Mouse (Mus musculus) stomach, embryonic 15.5 days (tissue): ENCODE results near the gene Ssxb3. TPM values are rescaled to one million over a fixed set of nuclear protein-coding genes. Genes with fewer than 3 reads are reported as not detected.
"Not testable (repeated sequence)": the region's sequence is repeated elsewhere in the genome, so short reads cannot be mapped to it uniquely, and the experiment has no call there.

ENCODE experiments used
- ATAC-seq: fragments of 200-750 bp; cut with Nextera tagmentation; 2 replicates; pipeline ENCODE4 v1.8.0; 2017; ENCODE audit warnings: low read depth, moderate number of reproducible peaks, moderate TSS enrichment; ENCODE audit not compliant: insufficient read depth, low FRiP score
- H3K27ac ChIP-seq: fragments of 300-500 bp; sonication (generic); 2 replicates; pipeline ENCODE4 v1.5.1; 2015; ENCODE audit warnings: mild to moderate bottlenecking, inconsistent platforms
- H3K27me3 ChIP-seq: fragments of 300-500 bp; sonication (generic); replicated peaks from 2 replicates; pipeline ENCODE4 v1.6.1; 2015; ENCODE audit warnings: inconsistent platforms
- H3K36me3 ChIP-seq: fragments of 300-500 bp; sonication (generic); 2 replicates; pipeline ENCODE4 v1.6.1; 2015; ENCODE audit warnings: inconsistent platforms
- H3K4me1 ChIP-seq: fragments of 300-500 bp; sonication (generic); 2 replicates; pipeline ENCODE4 v1.6.1; 2015; ENCODE audit warnings: inconsistent platforms
- H3K4me2 ChIP-seq: fragments of 300-500 bp; sonication (generic); 2 replicates; pipeline ENCODE4 v1.6.1; 2015; ENCODE audit warnings: mild to moderate bottlenecking, inconsistent platforms
- H3K4me3 ChIP-seq: fragments of 300-500 bp; sonication (generic); replicated peaks from 2 replicates; pipeline ENCODE4 v1.5.1; 2015; ENCODE audit warnings: inconsistent platforms
- H3K9ac ChIP-seq: fragments of 300-500 bp; sonication (generic); 2 replicates; pipeline ENCODE4 v1.6.1; 2015; ENCODE audit warnings: inconsistent platforms
- H3K9me3 ChIP-seq: fragments of 300-500 bp; sonication (generic); 2 replicates; pipeline ENCODE4 v1.6.1; 2016; ENCODE audit warnings: inconsistent platforms
- WGBS: fragments of 180-500 bp; shearing (Covaris S2); methylation state at CpG from one replicate; pipeline ENCODE4 v1.1.7; 2015; 5-methylcytosine and 5-hydroxymethylcytosine counted together
- polyA plus RNA-seq: library from polyadenylated mRNA; unstranded; fragments of >200 nt; fragmentation: Nextera tagmentation; extraction: Ambion mirVana; gene quantifications from 2 replicates; pipeline ENCODE4 v1.2.1, GENCODE M21; 2015

The Ssxb3 gene
- not detected in 2 replicates for polyA plus RNA-seq

DNA sequence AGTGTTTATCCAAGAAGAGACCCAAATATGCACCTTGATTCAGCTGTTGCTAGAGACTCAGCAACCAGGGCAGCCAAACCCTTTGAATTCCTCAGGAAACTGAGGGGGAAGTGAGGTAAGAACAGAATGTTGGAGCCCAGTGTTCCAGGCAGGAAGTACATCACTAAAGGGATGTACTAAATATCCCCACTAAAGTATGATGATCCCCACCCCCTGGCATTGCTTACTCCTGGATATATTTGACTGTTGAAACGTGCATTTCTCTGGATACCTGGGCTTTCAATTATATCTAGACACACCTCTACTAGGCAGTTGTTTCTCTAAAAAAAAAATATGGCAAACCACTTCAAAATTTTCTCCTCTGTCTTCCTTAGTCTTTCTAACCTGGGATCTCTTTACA lies at the start of gene Ssxb3:
Ssxb3 (minus strand) TSS at position 101 of the 400 bp plus-strand sequence.
- H3K4me2 ChIP-seq, ATAC-seq, H3K4me3 ChIP-seq, H3K9me3 ChIP-seq, H3K4me1 ChIP-seq, H3K9ac ChIP-seq, H3K27me3 ChIP-seq, H3K36me3 ChIP-seq, H3K27ac ChIP-seq: not testable (repeated sequence)
- 21% methylated on average over 1 of the region's 1 CpGs for WGBS

DNA sequence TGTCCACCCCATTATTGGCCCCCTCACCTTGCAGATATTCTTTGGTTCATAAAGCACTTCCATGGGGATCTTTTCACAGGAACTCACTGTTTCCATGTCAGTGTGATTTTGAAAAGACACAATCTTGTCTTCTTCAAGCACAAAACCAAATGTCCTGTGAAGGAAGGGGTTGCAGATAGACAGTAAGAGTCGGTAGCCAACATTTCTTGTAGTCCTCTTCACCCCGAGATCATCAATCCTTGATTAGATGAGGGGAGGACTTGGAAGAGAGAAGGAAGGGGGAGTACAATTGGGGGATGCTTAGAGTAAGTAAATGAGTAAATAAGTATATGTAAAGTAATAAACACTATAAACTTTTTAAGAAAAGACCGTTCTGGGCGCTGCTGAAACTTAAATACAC lies 43.5 kb downstream of the Ssxb3 start, which contains the start of gene Ssxb6:
Ssxb6 (minus strand) TSS at position 101 of the 400 bp plus-strand sequence.
- not testable (repeated sequence) for H3K4me1 ChIP-seq, H3K27me3 ChIP-seq, H3K9ac ChIP-seq, H3K4me3 ChIP-seq, ATAC-seq, H3K27ac ChIP-seq, H3K36me3 ChIP-seq, H3K4me2 ChIP-seq, H3K9me3 ChIP-seq
- 78% methylated on average over 4 of the region's 4 CpGs for WGBS

Other genes starting within 250 kb of the Ssxb3 start
- not detected in 2 replicates for gene Ssxb9, start 224.8 kb downstream of the Ssxb3 start, polyA plus RNA-seq
- not detected in 2 replicates for gene Ssxb1, start 178.5 kb downstream of the Ssxb3 start, polyA plus RNA-seq
- not detected in 2 replicates for gene Ssxb2, start 130.1 kb downstream of the Ssxb3 start, polyA plus RNA-seq
- not detected in 2 replicates for gene Gm14459, start 66.9 kb downstream of the Ssxb3 start, polyA plus RNA-seq
- not detected in 2 replicates for gene Ssxb6, start 43.6 kb downstream of the Ssxb3 start, polyA plus RNA-seq
- not detected in 2 replicates for gene Ssxb8, start 99.0 kb upstream of the Ssxb3 start, polyA plus RNA-seq
- gene Ssx9, start 156.6 kb upstream of the Ssxb3 start, polyA plus RNA-seq, result not detected in 2 replicates
- not detected in 2 replicates for gene Ssxb5, start 211.9 kb upstream of the Ssxb3 start, polyA plus RNA-seq